Mouse (Mus musculus) spleen, adult 18-20 months (tissue): ENCODE data around the gene Slit2.

Source experiments
- DNase-seq, 2 experiments: peaks; one replicate each; pipeline ENCODE4 v3.0.0; 2022; ENCODE audit warnings: mixed read lengths in 2 of 2

Slit2 gene

DNA sequence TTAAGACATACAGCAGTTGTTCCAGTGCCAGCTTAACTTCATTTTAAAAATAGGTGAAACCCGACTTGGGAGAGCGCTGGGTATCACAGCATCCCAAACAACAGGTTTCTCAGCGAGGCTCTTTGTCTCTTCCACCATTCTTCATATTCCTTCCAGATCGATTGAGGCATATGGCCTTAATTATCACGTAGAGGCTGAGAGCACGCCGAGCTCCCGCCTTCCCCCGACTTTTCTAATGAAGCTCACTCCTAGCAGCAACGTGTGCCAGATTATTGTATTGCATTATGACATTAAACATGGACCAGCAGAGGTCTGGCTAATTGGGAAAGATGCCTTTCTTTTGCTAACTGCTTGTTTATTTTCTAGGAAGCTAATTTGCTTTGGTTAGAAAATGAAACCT, 75.7 kb downstream of the Slit2 start:
- no peak for DNase-seq

DNA sequence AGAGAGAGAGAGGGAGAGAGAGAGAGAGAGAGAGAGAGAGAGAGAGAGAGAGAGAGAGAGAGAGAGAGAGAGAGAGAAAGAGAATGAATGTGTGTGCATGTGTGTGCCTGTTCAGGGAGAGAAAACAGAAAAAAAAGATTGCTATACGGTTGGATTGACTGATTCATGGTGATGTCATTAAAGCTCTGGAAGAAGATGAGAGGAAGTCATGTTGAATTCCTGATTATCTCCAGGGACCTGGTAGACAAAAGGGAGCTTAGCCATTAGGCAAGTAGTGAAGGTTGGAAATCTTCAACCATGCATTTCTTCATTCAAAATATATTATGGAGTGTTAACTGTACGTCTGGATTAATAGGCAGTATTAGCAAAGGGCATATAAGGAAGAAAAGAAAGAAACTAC, 77.8 kb downstream of the Slit2 start:
- no peak for DNase-seq

DNA sequence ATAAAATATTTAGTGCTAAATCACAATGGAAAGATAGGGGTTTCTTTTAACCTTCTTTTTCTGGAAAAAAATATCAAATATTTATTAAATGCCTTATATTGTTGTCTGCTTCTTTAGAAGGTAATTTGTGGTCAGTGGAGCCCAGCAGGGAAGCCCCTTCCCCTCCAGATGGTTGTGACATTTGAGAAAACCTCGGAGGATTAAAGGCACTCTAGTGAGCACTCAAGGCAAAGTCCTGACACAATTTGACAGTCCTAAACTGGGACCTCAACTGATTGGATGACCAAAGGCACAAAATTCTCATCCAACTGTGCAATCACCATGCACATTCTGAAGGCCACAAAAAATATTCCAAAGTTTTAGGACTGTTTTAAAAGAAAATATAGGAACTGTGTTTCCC, 95.8 kb downstream of the Slit2 start:
- DNase-seq: no peak

DNA sequence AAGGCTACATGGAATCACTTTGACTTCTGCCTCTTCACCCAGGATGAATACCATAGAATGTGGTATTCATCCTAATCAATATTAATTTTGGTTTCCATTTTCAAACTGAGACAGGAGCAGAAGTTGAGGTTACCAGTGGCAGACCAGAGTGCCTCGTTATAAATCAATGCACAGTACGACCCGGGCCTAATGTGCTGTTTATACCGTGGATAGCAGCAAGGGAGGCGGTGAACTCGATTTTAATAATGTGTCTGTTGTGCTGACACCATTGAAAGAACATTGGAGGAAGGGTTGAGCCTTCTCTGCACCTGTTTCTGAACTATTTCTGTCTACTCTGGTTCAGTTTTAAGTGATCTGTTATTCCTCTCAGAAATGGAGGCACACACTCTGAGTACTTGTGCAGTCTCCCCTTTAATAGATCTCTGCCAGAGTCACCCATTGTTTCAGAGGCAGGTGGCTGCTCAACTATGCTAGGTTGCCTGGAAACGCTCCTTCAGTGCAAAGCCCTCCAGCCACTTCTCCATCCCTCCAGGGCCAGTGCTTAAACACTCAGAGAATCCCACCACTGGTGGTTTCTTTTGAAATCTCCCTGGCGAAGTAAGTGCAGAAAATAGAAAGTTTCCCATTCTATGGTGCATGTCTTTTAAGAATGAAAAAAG, 98.4 kb downstream of the Slit2 start:
- DNase-seq: no peak

DNA sequence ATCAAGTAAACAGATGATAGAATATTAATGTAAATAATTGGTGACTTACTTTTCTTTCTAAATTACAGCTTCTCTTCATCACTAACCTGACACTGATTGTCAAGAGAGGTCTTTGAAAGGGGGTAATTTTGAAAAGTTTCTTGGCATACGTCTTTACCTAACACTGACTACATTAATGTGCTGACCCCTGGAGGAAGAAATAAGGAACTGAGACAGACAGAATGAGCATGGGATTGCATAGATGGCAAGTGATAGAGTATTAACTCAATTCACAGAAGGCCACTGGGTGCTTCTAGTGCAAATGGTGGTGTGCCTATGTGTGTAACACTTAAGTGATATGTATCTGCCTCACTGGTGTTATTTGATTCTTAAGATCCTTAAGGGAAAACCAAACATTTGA, 130.5 kb downstream of the Slit2 start:
- DNase-seq: no peak

GRCm38 (mm10) chr5:48114969-48115537, 132.1 kb downstream of the Slit2 start:
- no peak for DNase-seq

DNA sequence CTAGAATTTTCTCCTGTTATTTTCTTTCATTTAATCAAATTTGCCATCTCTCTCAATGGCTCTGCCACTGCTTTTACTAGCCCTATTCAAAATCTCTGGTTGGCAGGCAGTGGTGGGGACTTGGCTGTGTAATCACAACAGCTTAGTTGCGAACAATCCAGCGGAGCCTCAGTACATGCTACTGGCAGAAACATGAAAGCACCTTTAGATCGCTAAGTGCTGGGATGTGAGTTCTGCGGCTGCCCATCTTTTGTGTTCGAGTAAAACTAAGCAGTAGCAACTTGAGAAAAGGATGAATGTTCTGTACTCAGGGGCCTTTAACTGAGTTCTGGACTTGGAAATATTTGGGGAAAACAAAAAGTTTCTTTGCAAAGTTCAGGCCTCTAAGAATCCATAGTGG, 139.7 kb downstream of the Slit2 start:
- DNase-seq: no peak

GRCm38 (mm10) chr5:48125770-48126423, 143.0 kb downstream of the Slit2 start:
- DNase-seq: no peak

GRCm38 (mm10) chr5:48129981-48130380, 147.0 kb downstream of the Slit2 start:
- DNase-seq: no peak

GRCm38 (mm10) chr5:48136571-48136970, 153.6 kb downstream of the Slit2 start:
- no peak for DNase-seq

DNA sequence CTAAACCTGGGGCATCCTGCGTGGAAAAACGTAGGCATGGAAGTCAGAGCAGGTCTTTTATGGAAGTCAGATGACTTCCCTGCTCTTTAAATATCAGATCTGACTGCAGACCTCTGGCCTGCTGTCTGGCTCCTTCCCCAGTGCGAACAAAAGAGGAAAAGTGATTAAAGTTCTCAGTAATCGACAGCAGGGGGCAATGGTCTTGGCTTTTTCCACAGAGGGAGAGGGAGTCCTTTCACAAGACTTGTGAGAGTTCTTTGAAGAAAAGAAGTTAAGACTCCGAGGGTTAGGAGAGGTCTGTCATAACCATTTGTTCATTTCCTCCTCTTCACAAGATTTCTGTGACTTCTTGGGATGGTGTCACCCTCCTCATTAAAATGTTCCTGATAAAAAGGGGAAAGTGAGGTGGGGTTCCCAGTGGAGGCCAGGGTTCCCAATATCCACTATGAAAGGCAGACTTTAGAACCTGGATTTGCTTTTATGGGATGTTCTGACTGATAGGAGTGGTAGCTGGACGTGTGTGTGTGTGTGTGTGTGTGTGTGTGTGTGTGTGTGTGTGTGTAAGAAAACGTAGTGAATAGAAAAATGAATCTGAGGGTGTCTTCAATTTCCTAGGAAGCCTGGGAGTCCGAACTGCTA, 156.0 kb downstream of the Slit2 start:
- DNase-seq: no peak

- DNase-seq: no peak
Observed at GRCm38 (mm10) chr5:48139488-48139862, 156.5 kb downstream of the Slit2 start.

DNA sequence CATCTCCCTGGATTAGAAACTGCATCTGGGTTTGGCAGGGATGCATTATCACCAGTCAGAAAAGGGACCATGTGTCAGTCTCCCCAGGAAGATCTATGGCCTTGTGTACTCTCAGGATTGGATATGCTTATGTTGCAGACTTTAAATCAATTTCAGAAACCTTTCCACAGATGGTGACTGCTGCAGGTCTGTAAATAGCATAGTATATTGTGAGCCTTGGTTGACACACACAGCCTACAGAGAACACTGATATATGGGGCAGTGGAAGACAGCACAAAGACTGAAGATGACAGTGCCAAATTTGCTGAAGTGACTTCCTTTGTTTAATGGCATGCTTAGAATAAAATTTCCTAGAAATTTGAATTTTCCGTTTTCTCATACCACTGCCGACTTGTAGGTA, 163.1 kb downstream of the Slit2 start:
- DNase-seq: no peak

- DNase-seq: no peak
Observed at GRCm38 (mm10) chr5:48160829-48161228, 177.9 kb downstream of the Slit2 start.

DNA sequence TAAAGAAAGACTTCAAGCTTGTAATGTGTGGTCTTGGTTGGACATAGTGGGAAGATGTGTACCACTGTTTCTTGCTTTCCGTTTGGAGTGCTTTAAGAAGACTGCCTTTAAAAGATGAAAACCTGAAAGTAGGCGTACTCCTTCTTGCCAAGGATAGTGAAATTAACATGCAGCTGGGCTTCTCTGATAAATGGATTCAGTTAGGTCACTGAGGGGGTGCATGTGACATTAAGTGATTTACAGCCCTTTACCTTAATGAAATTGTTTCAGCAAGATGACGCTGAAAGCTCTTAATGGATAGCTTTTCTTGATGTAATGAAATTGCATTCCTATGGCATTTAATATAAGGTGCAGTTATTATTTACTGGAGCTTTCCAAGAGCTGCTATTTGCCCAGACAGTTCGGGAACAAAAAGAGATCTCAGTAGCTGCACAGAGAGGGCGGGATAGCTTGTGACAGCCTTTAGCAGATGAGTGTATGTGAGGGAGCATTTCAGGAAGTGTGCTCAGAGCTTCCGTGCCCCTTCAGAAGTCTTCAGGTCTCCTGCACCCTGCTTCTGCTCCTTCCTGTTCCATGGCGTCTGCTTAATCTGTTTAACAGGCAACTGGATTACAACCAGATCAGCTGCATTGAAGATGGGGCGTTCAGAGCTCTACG, 198.8 kb downstream of the Slit2 start:
- DNase-seq: no peak

DNA sequence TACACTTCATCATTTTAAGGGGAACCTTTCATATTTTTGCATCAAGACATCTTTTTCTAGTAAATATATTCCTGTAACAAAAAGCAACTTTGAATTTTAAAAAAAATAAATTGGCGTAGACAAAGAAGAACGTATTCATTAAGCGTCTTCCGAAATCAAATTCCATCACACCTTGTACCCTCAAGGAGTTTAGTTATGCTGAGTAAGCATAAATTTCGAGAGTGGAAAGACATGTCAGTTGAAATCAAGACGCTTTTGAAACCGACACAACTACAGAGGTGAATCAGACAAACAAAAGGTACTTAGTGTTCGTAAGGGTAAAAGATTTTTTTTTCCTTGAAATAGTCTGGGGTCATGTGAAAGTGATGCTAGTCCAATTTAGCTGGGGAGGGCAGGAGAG, 201.4 kb downstream of the Slit2 start:
- no peak for DNase-seq

DNA sequence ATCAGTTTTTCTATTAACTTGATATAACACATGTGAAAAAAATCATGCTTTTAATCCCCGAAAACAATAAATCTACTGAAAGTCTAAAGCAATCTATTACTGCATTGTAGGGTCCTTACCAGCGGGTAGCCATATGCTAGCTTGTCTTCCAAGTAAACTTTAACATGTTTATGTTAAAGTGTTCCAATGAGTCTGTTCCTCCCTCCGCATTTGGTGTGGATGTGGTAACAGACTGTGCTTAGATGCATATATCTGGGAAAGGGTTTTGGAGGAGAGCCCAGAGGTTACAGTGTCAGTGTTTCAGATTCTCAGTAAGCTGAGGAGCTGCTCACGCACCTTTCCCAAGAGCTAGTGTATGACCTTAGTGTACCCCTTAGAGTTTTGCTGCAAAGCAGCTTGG, 204.9 kb downstream of the Slit2 start:
- no peak for DNase-seq

- no peak for DNase-seq
Observed at GRCm38 (mm10) chr5:48199380-48199779, 216.4 kb downstream of the Slit2 start.

DNA sequence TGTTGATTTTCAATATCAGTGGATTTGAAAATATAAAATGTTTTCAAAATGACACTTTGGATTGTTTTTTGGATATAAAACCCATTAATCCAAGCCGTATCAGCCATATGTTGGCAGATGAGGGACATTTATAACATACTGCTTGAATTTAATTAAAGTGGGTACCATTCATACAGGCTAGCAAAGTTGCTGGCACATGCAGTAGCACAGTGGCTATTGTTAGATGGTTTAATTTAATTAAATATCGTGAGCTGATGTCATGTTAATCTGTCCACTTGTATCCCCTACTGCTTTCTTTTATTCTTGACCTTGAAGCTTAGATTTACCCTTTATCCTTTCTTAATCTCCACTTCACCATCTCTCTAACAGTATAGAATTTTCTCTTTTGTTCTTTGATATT, 232.3 kb downstream of the Slit2 start:
- no peak for DNase-seq

- no peak for DNase-seq
Observed at GRCm38 (mm10) chr5:48219624-48220155, 236.8 kb downstream of the Slit2 start.

DNA sequence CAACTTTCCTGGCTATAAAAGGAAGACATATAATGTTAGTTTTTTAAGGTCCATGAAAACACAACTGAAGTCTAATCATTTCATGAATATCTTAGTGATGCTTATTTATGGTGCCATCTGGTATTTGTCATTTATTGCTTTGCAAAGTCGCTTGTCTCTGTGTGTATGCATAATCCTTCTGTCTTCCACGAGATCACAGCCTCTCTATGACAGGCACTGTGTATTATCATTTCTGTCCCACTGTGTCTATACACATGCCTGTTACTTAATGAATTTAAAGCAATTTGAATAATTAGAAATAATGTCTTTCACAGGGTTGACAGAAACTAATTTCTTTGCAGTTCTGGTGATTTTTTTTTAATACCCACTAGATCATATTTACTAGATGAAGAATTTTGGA, 242.6 kb downstream of the Slit2 start:
- DNase-seq: no peak

- no peak for DNase-seq
Observed at GRCm38 (mm10) chr5:48230430-48231080, 247.6 kb downstream of the Slit2 start.

GRCm38 (mm10) chr5:48234728-48235127, 251.8 kb downstream of the Slit2 start:
- no peak for DNase-seq
